Mouse (Mus musculus) heart, adult 18-20 months (tissue): ENCODE results near the gene Sdc3. TPM values are rescaled to one million over a fixed set of nuclear protein-coding genes. Genes with fewer than 3 reads are reported as not detected.

Experiments used
- DNase-seq, 2 experiments: peaks; one replicate each; pipeline ENCODE4 v3.0.0; 2021 to 2022; ENCODE audit warnings: mixed read lengths in 1 of 2
- total RNA-seq, 2 experiments: library from RNA; stranded (reverse); gene quantifications; 2 replicates each; pipeline ENCODE4 v1.2.3; 2021

The Sdc3 gene
- total RNA-seq, 2 experiments from 2014 or later, result 37.1 to 38.2 TPM

DNA sequence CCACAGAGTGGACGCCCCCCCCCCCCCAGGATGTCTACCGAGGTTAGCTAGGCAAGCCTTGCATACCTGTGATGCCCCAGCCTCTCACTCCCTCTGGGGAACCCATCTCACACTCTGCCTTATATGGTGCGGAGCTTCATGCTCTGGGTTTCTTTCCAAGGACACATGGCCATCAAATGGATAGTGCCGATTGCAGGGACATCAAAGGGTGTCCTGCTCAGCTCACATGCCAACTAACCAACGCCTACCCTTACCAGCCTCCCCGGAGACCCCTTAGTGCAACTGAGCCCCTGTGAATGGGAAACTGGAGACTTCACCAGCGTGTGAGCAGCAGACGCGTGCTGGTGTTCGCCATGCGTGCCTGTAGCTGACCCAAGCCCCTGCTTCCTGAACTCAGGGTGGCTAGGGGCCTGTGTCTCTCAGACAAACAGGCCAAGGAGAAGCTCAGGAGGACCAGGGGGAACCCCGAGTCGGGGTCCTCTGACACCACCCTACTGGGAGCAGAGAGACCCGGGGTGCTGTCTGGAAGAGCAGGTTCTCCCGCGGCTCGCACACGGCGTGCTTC, 444 bp upstream of the Sdc3 start:
- DNase-seq, result peak in 1 of 2 experiments; percentile 29

- no peak for DNase-seq
Observed at GRCm38 (mm10) chr4:130793180-130793501, 804 bp downstream of the Sdc3 start.

DNA sequence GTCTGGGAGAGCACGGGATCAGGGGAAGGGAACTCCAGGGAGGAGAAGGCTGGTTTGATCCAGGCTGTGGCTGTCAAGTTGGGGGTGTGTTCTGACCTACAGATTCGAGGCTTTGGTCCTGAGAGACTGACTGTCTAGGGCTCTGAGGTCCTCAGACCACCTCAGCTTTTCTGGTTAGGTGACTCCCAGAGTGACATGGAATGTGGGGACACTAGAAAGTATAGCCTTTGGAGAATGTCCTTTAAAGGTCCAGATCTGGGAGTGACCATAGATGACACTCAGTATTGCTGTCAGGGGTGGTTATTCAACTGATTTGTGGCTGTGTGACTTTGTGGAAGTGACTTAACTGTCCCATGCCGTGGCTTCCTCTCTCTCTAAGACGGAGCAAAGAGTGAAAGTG, 2.4 kb downstream of the Sdc3 start:
- no peak for DNase-seq

DNA sequence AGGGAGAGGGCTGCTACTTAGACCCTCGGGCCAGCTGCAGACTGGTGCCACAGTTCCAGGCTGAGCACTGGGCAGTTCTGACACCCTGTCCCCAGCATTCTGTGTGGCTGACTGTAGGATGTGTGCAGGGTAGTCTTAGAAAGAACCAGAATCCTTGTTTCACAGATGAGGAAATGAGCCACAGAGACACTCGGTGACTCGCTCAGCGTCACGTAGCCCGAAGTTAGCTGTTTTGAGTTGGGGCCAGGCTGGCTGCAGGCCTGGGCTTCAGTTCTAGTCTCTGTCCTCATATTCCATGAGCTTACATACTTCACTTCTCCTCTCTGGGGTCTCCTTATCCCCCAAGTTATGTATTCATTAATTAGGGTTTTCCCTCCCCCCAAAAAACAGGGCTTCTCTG, 3.6 kb downstream of the Sdc3 start:
- no peak for DNase-seq

DNA sequence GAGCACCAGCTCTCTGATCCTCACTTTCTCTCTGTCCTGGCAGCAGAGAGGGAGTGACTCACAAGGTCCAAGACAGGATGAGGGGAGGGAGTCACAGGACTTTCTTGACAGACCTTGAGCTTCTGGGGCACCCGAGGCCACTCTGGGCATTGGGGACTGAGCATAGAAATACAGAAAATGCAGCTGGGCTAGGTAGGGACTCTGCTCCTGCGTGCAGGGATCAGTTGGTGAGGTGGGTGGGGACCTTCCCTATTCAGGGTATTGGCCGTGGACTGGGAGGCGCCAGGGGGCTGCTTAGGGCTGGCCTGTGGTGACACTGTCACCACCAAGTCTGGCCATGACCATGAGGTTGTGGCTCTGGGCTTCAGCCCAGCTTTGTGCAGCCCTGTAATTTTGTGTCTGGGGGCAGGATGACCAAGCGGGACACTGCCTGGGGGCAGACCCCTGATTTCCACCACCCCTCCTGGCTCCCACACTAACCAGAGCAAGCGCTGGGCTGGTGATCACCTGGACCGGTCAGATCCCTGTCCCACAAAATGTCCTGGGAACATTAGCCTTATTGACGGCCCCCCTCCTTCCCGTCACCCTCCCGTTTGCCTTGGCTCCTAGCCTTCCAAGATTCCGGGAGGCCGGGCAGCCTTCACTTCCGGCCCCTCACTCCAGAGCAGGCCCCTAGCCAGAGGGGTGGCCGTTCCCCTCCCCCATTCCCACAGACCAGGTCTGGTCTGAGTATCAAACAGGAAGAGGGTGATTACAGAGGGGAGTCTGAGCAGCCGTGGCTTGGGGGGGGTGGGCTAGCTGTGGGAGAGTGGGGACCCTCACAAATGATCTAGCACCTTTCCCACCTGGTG, 5.1 kb downstream of the Sdc3 start:
- DNase-seq, result peak; percentile 65 to 79

DNA sequence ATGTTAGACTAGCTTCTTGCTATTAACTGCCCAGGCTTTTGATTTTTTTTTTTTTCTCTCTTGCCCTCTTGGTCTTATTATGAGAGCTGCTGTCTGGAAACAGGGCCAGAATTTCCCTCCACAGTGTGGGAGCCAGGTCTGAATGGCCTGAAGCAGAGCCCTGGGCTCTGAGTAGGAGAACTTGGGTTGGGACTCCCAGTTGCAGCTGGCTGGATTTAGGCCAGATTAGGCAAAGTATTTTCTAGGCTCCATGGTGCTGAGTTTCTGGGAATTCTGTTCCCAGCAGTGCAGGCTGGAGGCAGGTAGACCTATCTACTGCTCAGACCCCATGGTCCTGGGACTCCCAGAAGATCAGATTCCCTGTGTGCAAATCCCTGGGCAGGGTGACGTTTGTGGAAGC, 6.1 kb downstream of the Sdc3 start:
- DNase-seq, result peak; percentile 60 to 66

- DNase-seq, result peak; percentile 59 to 71
Observed at GRCm38 (mm10) chr4:130799118-130799517, 6.8 kb downstream of the Sdc3 start.

DNA sequence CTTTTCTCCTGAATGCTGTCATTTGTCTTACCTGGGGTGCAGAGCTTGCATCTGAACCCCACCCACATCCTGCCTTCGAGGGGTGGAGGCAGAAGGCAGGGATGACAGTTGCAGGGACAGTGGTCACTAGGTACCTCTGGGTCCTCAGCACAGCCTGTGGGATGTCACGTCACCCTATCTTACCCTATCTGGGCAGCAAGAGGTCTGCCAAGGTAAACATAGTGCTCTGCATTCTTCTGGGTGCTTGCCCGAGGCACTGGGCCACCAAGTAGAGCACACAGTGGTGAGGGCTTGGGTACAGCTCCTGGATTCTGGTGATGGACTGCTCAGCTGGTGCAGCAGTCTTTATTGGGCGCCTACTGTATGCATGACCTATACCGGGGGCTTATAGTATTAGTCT, 7.2 kb downstream of the Sdc3 start:
- no peak for DNase-seq

DNA sequence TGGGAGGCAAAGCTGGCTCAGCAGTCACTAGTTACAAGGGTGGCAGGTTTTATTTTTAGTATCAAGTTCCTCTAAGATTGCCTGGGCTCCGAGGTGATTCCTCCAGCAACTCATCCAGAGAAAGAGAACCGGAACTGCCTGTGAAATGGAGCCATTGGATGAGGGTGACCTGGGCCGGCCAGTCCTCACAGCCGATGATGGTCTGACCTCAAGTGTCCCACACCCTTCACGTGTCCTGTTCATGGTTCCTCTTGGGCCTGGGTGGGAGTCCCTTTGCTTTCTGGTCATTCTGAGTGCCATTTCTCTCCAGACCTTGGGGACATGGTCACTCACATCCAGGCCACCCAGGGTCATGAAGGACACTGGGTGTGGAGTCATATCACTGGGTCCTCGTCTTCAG, 7.8 kb downstream of the Sdc3 start:
- peak; percentile 34 to 52 for DNase-seq

GRCm38 (mm10) chr4:130801198-130801597, 8.9 kb downstream of the Sdc3 start:
- no peak for DNase-seq

GRCm38 (mm10) chr4:130801624-130802329, 9.4 kb downstream of the Sdc3 start:
- peak; percentile 62 to 74 for DNase-seq

DNA sequence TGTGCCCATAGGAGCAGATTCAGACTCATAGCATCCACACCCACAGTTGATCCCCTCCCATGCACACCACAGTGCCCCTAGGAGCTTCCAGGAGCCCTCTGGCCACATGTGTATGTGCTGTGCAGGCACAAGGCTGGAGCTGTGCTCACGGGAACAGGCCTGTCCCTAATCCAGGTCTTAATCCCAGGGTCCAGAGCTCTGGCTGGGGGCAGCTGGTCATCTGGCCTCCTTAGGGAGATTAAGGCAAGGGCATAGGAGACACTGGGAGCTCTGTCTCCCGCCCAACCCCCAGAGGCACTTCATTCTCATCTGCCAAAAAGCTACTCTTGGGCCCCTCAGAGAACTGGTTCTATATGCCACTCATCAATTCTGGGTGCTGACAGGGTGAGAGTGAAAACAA, 11.3 kb downstream of the Sdc3 start:
- no peak for DNase-seq

DNA sequence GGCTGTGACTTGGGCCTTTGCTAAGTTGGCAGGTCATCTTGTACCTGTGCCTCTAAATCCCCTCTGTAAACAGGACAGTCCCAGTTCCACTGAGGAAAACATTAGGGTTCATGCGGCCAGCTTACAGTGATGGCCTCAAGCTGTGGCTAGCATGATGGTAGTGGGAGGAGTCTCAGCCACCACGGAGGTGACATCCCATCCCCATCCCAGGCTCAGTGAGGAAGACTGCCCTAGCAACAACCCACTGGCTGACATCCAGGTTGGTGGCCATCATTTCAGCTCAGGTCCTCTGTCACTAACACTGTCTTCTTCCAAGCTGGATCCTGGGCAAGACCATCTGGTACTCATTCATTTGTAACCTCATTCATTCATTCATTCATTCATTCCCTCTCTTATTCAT, 12.0 kb downstream of the Sdc3 start:
- DNase-seq, result no peak

GRCm38 (mm10) chr4:130804771-130805361, 12.5 kb downstream of the Sdc3 start:
- DNase-seq, result peak; percentile 64 to 76

GRCm38 (mm10) chr4:130805746-130806145, 13.4 kb downstream of the Sdc3 start:
- DNase-seq, result no peak

- DNase-seq, result no peak
Observed at GRCm38 (mm10) chr4:130806746-130807145, 14.4 kb downstream of the Sdc3 start.

- DNase-seq, result no peak
Observed at GRCm38 (mm10) chr4:130809784-130810183, 17.4 kb downstream of the Sdc3 start.

DNA sequence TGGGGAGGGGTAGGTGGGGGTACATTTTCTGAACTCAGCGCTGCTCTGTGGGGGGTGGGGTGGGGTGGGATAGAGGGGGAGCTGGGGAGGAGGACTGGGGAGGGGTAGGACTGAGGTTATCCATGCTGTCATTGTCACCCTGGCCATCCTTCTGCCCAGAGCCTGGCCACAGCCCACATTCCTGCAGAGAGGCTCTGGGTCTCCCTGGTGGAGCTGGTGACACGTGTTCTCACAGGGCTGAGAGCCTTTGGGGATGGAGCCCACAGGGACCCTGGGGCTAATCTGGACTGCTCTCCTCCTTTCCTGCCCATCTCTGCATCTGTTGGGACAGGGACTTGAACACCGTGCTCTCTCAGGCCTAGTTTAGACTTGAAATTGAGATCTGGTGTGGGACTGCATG, 18.5 kb downstream of the Sdc3 start:
- no peak for DNase-seq

DNA sequence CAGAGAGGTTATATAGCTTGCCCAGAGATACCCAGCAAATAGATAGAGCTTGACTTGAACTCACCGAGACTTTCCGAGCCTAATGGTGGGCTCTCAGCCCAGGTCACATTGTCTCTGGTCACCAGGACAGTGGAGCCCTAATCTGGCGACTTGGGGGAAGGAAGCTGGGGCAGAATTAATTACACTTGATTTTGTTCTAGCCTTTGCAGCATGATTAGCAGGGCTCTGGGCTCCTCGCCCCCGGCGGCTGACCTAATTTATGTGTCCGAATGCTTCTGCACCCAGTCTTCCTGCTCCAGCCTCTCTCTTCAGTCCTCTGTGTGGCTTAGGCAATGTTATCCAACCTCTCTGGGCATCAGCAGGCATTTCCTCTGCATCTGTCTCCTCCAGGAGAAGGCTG, 19.0 kb downstream of the Sdc3 start:
- DNase-seq, result no peak

DNA sequence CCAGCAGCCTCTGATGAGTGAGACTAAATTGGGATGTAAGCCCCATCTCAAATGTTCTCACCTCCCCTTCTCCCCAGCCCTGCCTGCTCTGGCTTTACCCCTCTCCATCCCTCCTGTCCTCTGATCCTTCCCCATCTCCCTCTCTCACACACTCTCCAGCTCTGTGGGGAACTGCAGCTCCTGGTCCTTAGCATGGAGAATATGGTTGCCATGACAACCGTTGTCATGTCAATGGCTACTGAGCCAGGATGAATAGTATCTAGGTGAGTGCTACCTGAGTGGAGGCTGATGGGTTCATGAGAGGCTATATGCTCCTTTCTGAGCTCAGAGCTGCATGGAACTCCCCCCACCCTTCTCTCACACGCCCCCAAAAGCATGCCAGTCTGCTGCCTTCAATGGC, 21.6 kb downstream of the Sdc3 start:
- DNase-seq, result no peak

- DNase-seq, result no peak
Observed at GRCm38 (mm10) chr4:130814742-130815330, 22.5 kb downstream of the Sdc3 start.

- peak in 1 of 2 experiments; percentile 67 for DNase-seq
Observed at GRCm38 (mm10) chr4:130815860-130816259, 23.5 kb downstream of the Sdc3 start.

DNA sequence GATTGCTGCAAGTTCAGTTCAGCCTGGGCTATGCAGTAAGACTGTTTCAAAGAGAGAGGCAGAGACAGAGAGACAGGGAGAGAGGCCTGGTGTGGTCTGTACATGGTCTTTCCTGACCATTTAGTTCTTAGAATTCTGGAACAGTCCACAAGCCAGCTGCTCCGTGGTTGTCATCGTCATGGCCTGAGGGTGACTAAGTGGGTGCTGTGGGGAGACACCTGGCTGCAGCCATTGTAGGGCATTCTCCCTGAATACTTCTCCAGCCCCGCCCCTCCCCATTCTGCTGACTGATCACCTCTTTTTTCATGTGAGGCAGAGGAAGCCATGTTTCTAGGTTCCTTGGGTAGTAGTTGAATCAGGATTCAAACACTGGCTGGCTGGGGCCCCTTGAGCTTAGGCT, 27.5 kb downstream of the Sdc3 start:
- no peak for DNase-seq
